Mouse (Mus musculus): ENCODE results near the gene Gpr156.
"Not testable (repeated sequence)": the region's sequence is repeated elsewhere in the genome, so short reads cannot be mapped to it uniquely, and the experiment has no call there.

Gpr156 gene

DNA sequence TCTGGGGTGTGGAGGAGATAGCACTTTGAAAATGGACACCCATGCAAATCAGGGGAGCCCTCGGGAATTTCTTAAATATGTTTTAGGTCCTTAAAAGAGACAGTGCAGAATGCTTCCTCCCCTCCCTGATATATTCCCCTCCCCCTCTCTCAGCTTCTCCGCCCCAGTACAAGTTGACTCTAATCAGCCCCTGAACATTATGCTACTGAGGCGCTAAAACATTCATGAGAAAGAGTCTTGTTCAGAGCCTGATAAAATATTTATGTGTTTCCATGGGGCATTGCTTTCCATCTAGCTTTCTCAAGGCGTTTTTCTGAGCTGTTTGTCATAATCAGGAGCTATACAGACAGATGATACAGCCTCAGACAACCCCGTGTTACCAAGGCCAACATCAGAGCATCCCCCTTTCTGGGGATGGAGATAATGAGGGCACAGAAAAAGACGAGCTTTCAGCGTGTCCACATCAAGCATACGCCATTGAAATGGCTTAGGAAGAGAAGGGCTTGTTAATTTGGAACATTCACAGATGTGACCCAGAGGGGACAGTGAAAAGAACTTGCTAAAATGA is 4.6 kb downstream of the Gpr156 start:
- no peak for DNase-seq

DNA sequence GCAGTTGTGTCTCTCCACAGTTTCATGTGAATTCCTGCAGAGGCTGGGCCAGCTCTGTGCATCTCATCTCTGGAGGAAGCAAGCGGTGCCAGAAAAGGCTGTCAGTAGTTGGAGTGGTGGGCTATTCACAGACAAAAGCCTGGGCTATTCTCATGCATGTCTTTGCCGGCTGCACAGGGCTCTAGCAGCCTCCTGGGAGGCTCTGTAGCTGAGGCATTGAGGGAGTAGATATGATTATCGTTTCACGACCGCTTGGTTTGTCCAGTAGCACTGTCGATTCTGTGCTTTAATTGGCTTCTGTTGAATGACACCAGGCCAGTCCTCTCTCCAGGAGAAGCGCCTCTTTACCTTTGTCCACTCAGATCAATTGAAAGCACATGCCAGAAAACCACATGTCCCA is 9.8 kb downstream of the Gpr156 start:
- no peak for DNase-seq

DNA sequence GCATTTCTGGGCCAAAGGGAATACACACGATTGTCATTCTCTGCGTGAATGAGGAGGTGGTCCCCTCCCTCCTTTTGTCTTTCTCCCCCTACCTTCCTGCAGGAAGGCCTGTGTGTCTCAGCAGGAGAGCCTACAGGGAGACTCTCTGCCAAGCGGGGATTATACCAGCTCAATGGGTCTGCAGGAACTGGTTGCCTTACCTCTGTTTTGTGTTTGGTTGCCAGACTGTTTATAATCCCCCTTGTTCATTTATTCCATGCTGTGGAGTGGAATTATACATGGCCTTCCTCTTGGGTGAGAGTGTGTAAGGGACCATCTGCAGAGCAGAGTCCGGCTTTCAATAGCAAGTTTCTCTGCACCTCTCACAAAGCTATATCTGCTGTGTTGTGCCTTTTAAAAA is 10.8 kb downstream of the Gpr156 start:
- no peak for DNase-seq

DNA sequence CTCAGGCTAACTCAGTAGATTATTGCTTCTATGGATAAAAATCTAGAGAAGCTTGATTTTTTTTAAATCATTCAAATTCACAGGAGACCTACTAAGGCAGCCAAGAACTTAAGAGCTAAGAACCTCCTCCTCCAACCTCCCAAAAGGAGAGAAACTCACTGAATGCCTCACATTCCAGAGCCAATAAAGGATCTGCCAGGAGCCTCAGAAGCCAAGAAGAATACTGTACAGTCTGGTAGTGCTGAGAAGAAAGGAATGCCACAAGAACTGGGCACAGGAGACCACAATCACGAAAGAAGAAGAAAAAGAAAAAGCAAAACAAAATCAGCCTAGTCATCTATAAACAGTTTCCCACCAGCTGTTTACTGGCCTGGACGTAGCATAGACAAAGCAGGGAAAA is 12.7 kb downstream of the Gpr156 start:
- no peak for DNase-seq

DNA sequence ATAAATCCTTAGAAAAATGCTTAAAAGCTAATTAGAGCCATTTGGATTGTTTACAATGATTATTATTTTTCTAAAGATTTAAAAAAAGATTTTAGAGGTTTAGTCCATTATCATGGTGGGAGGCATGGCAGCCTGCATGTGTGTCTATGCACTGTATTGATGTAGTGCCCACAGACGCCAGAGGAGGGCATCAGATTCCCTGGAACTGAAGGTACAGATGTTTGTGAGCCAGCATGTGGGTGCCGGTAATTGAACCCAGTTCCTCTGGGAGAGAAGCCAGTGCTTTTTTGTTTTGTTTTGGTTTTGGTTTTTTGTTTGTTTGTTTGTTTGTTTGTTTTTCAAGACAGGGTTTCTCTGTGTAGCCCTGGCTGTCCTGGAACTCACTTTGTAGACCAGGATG is 13.3 kb downstream of the Gpr156 start:
- DNase-seq = no peak

DNA sequence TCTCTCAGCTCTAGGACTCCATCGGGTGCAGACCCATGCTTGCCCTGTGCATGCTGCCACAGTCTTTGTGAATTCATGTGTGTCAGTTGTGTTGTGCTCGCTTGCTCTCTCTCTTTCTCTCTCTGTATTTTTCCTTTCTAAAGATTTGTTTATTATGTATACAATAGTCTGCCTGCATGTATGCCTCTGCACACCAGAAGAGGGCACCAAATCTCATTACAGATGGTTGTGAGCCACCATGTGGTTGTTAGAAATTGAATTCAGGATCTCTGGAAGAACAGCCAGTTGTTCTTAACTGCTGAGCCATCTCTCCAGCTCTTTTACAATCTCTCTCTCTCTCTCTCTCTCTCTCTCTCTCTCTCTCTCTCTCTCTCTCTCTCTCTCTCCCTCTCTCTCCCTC is 18.6 kb downstream of the Gpr156 start:
- DNase-seq = no peak

DNA sequence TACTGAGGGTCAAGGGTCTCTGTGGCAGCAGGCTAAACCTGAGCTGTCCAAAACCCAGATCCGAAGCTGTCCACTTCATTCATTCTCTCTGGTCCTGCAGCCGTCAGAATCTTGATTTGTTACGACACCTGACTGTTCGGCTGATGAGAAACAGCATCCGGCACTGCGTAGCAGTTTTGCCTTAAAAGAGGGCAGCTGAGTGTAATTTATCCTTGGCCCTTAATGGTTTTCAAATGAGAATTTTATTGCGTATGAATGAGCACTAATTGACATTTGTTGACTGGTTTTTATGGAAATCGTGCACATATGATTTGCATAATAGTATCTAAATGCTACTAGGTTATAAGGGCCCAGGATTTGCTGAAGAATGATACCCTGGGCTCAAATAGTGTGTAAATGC is 21.0 kb downstream of the Gpr156 start:
- DNase-seq = no peak

DNA sequence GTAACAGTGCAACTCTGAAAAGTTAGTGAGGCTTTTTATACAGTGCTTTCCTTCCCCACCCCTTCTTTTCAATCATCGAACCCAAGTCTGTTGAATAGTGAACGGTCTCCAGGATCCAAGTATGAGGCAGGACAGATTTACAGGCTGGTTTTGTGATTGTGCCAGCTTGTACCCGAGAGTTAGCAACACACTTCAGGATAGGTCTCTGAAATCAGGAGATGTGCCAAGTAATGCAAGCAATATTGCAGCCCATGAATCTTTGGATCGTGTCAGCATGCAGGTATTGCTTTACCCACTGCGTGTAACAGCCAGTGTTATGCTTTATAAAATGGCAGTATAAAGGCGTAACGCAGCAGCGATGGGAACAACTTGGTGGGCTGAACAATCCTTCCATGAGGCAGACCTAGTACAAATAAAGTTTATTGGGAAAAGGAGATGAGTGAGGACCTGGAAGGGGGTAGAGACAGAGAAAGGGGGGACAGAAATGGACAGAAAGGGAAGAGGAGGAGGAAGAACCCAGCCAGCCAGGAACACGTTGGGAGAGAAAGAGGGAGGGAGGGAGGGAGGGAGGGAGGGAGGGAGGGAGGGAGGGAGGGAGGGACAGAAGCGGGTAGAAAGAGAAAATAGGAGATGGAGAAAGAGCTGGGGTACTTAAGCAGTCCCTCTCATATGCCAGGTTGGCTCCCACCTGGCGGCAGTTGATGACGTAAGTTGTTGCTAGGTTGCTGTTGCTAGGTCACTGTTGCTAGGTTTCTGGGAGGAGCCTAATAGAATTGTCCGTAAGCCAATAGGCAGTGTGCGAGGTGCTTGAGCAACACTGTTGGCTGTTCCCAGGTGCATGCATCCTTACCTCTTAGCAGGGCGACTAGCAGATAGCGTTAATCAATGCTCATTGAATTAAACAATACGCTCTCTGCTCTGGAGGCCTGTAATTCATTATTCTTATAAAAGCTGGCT is 22.1 kb downstream of the Gpr156 start:
- DNase-seq = no peak

DNA sequence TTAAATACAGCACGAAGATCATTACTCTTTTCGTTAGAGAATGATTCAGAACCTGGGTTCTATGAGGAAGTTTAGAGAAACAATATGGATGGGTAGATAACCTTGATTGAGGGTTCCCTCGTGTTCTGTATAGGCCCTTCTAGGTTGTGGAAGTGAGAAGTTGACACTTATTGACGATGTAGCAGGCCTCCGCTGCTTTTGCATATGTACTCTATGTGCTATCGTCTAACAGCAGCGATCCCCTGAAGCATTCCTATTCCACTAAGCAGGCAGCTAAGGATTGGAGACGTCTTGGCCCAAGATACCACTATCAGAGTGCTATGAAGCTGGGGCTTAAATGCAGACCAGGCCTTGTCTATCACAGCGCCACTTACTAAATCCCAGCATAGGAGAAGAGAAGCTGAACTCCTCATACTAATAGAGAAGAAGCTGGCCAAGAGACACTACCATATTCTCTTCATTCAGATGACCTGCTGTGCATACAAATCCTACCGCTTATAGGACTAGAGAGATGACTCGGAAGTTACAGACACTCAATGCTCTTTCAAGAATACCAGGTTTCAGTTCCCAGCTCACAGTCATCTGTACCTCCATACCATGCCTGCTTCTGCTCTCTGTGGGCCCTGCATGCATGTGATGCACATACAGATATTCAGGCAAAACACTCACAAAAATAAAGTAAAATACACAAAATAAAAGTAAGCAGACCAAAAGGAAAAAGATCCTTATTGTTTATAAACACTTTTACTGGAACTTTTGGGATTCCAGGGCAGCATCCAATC is 23.0 kb downstream of the Gpr156 start:
- no peak for DNase-seq

DNA sequence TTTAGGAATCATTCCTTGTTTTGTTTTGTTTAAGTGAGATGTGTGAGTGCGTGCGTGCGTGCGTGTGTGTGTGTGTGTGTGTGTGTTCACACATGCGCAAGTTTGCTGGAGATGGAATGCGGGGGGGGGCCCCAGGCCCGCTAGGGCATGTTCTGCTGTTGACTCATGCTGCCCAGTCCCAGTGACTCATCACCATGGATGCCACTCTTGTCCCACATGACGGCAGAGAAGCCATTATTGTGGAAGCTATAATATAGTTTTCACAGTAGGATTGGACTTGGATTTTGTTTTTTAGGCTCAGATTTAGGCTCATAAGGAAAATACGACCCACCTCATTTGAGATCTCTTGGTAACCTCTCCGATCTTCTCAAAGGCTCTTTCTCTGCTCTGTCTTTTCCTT is 24.0 kb downstream of the Gpr156 start:
- DNase-seq = peak; percentile 20

DNA sequence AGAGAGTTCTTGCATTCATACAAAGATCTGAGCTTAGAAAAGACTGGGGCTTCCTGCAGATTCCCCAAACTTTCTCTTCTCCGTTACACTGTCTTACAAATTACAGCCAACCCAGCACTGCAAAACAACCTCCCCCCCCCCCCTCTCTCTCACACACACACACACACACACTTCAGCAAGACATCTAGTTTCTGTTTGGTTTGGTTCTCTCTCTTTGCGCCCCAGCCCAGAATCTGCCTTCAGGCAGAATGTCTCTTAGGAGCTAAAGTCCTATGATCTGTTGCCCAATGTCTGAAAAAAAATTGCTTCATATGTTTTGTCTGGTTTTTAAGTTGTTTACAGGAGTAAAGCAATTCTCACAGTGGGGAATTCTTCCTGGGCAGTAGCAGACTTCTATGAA is 27.4 kb downstream of the Gpr156 start:
- no peak for DNase-seq

DNA sequence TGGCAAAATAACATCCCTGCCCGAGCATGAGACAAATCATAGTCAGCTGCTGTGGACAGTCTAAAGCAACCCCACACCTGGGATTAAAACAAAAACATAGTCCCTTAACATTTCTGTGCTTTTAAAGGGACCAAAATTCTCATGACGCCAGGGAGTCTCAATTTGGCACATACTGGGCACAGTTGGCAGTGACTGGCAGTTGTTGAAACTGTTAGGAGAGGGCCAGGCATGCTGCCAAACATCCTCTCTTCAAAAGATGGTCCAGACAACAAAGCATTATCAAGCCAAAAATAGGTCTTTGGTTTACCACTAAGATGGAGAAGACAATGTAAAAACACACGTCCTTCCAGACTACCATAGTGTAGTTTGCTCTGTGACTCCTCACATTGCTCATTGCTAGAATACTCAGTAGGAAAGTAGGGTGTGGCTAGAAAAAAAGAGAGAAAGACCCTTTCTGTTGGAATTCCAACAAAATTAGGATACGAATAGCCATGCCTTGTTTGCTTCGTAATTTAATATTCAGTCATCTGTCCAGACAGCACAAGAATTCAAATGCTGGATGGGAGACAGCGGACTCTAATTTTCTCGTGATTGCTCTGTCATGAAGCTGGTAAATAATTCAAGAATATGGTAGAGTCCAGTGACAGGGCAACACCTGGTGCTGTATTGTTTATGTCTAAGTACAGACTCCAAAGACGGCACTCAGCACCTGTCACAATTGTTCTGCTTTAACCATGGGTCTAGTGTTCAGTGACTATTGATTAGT is 28.9 kb downstream of the Gpr156 start:
- no peak for DNase-seq

DNA sequence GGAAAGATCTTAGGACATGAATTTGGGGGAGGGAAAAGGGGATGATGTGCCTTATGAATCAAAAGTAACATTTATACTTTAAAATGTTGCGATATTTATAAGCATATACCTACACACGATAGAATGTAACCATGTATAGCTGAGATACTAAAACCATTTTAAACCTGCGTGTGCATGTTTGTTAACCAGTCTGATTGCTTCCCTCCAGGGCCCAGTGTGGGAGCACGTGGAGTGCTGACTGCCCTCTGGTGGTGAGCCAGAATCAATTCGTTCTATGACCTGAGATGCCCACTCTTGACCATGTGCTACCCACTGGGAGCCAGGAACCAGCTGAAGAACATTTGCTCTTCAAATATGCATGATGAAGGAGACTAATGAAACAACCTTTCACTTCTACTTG is 30.9 kb downstream of the Gpr156 start:
- DNase-seq = peak; percentile 68

DNA sequence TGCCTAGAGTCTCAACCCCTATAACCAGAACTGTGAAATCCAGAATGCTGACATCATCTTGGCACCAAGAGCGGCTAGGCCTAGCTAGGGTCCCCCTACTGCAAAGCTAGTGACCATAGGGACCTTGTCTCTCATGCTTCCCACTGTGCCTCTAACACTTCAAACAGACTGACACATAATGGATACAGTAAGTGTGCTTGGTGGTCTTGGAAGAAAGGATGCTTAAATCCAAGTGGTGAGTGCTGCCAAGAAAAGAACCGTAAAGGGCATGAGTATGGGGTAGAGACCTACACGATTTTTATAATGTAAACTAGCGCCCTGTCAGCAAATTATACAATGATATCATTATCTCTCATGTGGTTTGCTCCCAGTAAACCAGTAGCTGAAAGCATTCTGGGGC is 32.1 kb downstream of the Gpr156 start:
- DNase-seq = no peak

DNA sequence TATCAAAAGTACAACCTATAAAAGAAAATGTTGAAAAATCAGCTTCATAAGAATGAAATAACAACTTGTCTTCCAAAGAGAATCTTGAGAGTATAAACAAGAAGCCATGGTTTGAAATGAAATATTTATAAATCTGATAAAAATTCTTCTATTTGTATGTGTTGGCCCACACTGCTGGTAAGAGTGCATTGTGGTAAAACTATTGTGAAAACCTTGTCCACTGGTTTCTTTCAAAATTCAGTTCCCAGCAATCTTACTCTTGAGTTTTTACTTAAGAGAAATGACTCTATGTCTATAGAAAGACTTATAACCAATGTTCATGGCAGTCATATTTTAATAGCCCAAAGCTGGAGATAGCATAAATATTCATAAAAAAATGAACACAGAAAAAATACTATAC is 34.9 kb downstream of the Gpr156 start:
- DNase-seq = no peak

DNA sequence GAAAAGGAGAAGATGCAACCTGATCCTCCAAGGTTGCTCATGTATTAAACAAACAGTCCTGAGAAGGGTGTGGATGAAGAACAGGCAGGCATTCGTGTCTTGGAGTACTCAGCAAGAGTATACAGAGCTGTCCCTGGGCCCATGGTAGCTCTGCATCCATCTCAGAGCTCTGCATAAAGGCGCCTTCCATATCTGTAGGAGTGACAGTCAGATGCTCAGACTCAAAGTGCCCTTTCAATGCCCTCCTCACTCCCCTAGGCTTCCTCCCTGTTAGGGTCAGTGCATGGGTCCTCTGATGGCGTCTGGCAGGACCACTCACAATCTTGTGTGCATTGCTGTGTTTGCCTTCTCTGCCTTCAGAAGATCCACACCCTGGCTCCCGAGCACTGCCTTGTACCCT is 36.9 kb downstream of the Gpr156 start:
- no peak for DNase-seq

DNA sequence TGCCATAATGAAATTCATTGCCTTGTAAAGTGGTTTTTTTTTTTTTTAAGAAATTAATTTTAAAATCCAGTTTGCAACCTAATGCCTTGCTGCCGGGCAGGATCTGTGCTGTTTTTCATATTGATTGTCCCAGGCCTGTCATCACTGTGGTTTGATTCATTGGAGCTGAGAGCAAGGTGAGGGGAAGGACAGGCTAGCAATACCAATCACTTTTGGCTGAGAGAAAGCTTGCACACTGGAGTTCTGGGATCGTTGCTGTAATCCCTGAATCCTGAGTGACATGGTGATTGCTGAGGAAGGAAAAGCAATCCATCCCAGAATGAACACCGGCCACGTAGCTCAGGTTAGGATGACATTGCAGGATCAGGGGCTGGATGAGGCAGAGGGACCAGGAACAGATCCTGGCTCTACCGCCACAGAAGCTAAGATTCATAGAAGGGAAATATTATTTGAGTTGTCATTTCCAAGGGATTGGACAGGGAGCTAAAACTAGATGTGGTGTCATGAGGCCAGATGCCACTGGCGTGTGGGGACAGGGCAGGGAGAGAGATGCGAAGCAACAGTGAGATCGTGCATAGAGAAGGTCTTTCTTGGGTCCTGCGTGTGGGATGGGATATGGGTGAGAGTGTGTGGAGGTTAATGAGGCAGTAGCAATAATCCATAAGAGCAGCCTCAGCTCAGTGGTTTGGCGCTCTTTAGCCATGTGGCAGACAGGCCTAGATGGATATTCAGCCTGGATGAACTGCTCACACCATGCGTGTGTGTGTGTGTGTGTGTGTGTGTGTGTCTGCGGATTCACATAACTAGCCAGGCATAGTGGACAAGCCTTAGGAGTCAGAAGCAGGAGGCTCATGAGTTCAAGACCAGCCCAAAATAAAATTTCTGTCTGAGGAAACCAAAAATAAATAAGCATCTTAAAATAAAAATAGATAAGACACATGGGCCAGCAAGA is 38.0 kb downstream of the Gpr156 start:
- no peak for DNase-seq

DNA sequence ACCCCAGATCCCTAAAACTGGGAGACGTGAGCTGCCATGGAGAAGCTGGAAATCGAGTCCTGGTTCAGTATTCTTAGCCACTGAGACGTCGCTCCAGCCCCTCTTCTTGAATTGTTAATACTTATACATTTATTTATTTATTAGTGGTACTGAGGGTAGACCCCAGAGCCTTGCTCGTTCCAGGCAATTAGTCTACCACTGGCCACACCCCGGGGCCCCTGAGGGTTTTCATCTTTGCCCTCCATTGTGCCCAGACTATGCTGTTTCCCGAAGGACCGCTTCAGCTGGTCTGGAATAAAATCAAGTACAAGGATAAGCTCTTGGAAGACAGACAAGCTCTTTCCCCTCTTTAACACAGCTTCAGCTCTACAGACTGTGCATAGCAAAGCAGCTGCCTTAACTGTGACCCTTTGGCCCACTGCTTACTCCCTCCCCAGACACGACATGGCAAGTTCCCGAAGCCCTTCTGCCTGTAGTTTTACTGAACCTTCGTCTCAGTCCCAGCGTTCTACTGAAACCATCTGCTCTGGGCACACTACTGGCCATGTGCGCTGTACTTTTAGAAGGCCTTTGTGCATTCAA is 39.1 kb downstream of the Gpr156 start:
- DNase-seq = no peak

DNA sequence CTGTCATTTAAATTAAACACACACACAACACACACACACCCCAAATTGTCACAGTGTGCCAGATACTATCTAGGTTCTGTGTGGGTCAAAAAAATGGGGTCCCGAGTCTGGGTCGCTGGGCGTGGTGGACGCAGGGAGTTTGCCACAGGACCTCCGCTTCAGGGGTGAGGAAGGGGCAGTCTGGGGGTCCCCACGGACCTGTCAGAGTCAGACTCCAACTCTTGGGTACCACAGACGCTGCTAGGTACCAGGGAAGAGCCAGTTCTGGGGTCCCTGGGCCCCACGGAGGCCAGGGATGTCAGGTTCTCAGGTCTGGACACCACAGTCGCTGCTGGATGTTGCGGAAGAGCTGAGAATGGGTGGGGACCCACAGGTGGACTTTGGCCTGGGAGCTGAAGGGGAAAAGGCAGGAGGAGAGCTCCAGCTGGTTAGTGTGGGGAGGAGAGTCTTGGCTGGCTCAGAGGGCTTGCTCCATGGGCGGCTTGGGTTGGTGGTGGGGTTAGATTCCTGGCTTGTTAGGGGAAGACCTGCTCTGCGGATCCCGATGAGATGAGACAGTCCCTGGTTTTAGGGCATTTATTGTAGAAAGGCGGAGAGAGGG is 39.9 kb downstream of the Gpr156 start:
- no peak for DNase-seq

DNA sequence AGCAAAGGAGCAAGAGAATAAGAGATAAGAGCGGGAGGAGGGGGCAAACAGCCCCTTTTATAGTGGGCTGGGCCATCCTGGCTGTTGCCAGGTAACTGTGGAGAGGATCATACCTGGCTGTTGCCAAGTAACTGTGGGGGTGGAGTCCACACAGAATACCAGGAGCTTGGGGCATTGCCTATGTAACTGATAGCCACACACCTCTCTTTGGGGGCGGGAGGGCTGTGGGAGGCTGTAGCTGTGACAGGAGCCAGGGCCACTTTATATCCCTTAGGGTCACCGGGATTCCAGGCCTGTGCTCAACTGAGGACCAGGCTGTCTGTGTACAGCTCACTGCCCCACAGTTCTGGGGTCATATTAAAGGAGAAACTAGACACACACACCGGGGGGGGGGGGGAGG is 40.5 kb downstream of the Gpr156 start:
- DNase-seq = no peak

DNA sequence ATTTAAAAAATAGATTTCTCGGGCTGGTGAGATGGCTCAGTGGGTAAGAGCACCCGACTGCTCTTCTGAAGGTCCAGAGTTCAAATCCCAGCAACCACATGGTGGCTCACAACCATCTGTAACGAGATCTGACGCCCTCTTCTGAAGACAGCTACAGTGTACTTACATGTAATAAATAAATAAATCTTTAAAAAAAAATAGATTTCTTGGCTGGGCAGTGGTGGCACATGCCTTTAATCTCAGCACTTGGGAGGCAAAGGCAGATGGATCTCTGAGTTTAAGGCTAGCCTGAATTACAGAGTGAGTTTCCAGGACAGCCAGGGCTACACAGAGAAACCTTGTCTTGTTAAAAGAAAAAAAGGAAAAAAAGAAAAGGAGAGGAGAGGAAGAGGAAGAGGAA is 46.4 kb downstream of the Gpr156 start:
- DNase-seq = not testable (repeated sequence)
